Mouse (Mus musculus): Measurements from ENCODE around the gene Elovl5.

Elovl5 gene

GRCm38 (mm10) chr9:77928769-77929168 is 11.6 kb downstream of the Elovl5 start:
- no peak for DNase-seq (ENCODE audit: low spot score in 2 of 2)

- DNase-seq (ENCODE audit: low spot score in 2 of 2), result no peak
Observed at GRCm38 (mm10) chr9:77929296-77929695, 12.1 kb downstream of the Elovl5 start.

DNA sequence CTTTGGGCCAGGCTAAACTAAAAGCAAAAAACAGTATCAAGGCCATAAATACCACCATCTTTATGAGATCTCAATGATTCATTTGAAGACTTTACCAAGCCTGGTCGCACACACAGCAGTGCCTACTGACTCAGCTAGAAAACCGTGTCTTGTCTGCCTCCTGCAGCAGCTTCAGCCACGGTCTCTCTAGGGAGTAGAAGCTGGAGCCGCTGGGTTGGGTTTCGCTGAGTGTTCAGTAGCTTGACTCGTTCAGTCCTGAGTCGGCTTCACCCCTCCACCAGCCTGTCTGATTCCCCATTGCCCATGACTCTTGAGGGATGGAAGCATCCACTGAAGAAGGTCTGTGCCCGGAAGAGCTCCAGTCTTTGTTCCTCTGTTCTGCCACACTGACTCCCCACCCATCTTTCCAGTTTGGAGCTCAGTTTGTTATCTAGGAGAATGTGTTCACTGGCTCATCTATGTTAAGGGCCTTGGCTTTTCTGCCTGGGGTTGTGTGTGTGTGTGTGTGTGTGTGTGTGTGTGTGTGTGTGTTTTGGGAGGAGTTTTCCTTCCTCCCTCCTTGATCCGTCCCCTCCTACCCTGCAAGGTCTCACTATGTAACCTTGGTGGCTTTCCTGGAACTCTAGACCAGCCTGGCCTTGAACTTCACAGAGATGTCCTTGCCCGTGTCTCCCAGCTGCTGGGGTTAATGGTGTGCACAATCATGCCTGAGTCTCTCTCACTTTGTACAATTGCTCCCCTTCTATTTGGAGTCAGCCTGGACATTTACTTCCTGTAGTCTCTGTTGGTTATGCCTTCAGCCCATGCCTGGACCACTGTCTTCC is 13.1 kb downstream of the Elovl5 start:
- DNase-seq (ENCODE audit: low spot score in 2 of 2), result peak in 1 of 2 experiments; percentile 35

DNA sequence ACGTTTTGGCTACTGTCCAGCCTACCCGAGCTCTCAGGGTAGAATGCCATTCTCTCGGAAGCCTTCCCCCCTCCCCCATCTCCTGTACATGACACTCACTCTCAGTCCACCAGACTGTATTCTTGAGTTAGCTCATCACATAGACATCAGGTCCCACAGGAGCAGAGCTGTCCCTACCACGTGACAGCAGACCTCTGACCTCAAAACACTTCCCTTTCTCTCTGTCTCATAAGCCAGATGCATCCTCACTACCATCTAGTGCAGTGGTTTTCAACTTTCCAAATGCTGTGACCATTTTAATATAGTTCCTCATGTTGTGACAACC is 13.7 kb downstream of the Elovl5 start:
- DNase-seq (ENCODE audit: low spot score in 2 of 2), result no peak

DNA sequence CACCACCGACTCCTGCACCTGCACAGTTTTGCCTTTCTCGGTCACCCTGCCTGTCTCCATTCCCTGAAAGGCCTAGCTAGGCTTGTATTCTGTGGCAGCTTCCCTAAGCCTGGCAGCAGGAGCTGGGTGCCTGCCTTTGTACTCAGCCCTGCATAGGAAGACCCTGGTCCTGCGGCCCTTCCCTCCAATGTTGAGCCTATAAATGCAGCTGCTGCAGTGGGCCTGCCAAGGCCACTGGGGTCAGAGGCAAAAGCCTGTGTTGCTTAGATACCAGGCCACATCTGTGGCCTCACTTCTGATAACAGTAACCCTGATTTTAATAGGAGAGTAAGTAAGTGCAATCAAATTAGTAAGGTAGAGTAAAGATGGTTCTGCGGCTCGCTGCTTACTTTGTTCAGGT is 14.6 kb downstream of the Elovl5 start:
- no peak for DNase-seq (ENCODE audit: low spot score in 2 of 2)

DNA sequence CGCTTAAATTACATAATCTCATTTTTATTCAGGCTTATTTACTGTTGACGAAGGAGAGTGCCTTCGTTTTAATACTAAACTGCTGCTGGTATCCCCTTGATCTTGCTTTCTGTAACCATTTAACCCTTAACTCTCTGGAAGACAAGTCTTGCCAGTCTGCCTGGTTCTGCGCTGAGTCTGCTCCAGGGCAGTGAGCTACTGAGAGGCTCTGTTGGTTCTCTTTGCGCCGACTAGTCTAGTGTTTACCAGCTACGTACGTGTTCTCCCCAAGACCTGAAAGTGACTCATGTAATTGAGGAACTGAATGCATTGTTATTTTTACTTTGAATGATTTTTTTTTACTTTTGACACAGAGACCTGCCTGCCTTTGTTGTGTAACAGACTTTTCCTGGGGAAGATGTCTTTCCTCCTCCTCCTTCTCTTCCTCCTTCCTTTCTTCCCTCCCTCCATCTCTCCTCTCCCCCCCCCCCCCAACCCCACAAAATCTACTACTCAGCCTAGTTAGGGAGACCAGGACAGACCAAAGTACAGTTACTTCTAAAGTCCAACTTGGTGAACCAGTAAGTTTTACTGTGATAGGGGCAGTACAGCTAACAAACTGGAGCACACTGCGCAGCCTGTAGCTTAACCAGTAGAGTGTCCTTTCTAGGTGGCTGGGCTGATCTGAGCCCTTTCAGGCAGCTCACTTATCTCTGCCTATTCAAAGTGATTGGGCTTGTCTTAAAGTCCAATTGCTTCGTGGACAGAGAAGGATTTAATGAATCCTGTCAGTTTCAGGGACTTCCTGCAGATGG is 18.9 kb downstream of the Elovl5 start:
- no peak for DNase-seq (ENCODE audit: low spot score in 2 of 2)

DNA sequence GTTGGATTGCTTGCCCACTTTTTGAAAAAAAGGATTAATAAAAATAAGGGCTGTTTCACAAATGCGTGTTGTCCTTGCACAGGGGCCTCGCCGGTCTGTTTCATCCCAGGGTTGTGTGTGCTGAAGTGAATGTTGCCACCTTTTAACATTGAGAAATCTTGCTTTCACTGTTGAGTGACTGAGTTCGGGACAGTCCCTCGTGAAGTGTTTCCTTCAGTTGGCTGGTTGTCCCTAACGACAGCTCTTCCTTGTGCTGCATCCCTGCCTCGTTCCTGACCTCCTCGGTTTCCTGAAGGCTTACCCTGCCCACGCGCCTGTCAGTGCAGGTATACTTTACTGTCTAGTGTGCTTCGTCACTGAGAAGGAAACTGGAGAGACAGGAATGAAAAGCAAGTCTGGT is 20.7 kb downstream of the Elovl5 start:
- no peak for DNase-seq (ENCODE audit: low spot score in 2 of 2)

DNA sequence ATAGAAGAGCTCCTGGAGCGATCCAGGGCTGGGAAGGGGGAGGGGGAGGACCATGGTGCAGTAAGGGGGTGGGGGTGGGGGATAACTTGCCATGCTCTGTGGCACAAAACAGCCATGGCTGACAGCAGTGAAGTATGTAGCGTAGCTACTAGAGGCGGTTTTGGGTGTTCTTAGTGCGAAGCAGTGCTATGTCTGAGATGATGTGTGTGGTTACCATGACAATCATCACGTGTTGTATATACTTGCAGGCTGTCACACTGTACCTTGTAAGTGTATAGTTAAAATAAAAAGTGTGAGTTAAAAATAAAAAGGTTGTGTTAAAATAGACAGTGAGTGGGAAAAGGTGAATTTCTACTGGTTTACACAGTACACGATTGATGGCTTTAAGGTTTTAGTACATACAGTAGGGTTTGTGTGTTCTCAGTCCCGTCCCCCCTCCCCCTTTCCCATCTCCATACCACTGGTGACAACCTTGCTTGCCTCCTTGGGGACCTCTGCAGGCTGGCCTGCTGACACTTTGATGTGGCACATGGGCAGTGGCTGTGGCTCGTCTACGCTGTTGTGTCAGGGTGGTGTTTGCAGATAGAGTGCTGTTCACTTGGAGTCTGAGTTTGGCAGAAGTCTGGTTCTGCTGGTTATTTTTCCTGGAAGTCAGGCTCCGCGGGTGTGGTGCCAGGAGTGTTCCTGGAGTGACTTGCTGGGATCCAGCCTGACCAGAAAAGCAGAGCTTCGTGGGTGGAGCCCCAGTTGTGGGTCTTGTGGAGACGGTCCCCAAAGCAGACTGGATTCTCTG is 21.8 kb downstream of the Elovl5 start:
- no peak for DNase-seq (ENCODE audit: low spot score in 2 of 2)

- no peak for DNase-seq (ENCODE audit: low spot score in 2 of 2)
Observed at GRCm38 (mm10) chr9:77939554-77939920, 22.4 kb downstream of the Elovl5 start.

- DNase-seq (ENCODE audit: low spot score in 2 of 2), result no peak
Observed at GRCm38 (mm10) chr9:77941058-77941457, 23.9 kb downstream of the Elovl5 start.

DNA sequence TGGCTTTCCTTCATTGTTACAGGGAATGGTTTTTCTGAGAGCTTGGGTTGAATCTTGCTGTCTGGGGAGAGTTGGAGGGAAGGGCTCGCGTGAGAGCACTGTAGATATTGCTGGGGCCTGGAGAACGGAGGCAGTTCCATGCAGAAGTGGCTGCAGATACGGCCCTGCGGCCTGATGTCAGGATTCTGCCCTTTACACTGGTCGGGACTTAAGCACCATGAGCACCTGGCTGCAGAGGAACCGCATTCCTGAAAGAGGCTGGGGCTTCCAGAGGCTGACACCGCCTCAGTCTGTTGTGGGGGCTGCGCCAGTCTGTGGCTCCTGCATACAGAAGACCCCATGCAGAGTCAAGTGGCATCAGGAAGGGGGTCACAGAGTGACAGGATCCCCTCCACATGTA is 24.7 kb downstream of the Elovl5 start:
- no peak for DNase-seq (ENCODE audit: low spot score in 2 of 2)

- no peak for DNase-seq (ENCODE audit: low spot score in 2 of 2)
Observed at GRCm38 (mm10) chr9:77942411-77942810, 25.2 kb downstream of the Elovl5 start.

DNA sequence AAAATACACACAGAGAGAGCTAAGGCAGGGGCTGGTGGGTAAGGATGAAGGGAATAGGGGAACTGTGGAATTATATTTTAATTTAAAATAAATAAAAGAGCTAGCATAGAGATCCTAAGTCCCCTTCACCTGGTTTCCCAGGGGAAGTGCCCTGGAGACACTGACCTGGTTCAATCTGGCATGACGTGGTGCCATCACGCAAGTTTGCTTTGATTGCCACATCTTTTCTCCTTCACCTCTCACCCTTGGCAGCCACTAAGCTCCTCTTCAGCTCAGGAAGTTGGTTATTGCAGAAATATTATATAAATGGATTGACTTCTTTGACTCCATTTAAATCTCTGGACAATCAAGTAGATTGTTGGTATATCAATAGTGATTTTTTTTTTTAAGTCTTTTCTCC is 26.2 kb downstream of the Elovl5 start:
- DNase-seq (ENCODE audit: low spot score in 2 of 2), result no peak

DNA sequence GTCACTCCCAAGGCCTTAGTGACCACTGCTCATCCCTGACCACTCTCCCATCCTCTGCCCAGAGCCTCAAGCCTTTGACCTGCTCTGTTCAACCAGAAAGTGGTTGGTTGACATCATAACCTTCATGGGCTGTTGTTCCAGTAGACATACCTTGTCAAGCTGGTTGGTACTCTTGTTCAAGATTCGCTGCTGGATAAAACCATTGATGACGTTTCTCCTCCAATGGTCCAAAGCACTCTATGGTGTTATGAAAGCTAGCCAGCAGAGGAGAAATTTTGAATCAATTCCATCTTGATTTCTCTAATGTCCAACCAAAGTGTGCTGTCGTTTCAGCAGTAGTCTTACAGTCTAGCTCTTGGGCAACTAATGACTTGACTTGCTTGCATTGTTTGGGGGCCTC is 27.0 kb downstream of the Elovl5 start:
- DNase-seq (ENCODE audit: low spot score in 2 of 2), result no peak

DNA sequence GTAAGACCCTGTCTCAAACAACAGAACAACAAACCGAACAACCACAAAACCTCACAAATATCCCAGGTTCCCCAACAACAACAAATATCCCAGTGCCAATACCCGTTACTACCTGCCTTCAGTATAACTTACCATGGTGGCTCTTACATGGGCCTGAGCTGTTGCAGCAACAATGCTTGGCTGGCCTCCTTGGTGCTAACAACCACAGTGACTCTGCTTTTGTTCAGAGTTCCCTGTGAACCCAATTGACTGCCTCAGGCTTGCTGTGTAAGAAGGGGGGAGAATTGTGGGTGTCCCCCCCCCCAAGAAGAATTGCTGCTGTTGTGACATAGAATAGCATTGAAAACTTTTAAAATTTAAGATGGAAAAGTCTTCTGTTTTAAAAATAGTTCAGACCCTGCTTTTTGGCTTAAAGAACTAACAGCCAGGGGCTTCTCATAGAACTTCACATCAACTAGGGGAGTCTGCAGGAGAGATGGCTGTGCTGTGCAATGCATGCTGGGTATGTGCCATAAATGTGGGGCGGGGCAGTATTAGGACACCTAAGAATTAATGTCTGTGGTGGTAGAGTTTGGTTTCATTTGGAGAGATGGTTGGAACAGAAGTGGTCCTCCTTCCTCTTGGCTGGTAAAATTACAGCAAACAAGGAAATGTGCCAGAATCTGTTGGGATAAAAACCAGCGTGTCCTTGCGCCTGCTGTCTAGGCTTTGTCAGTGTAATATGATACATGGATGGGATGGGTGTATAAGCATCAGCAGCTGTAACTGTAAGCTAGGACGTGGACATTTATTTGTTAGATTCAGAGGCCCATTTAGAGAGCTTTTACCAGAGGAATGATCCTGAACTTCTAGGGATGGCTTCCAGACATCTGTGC is 28.9 kb downstream of the Elovl5 start:
- no peak for DNase-seq (ENCODE audit: low spot score in 2 of 2)

DNA sequence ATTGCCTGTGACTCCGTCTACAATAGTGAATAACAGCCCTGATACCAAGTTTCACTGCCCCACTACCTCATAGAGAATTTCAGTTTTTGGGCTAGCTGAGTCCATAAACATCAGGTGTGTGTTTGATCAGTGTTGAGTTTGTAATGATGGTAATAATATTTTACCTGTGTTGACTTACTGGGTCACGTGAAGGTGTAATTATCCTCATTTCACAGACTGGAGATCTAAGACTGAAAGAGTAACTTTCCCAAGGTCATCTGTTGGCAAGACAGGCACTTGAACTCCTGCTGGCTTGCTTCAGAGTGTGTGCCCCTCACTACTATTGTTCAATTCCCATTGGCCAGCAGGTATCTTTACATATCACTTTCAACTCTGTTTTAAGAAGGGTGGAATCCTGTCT is 31.1 kb downstream of the Elovl5 start:
- DNase-seq (ENCODE audit: low spot score in 2 of 2), result no peak

- no peak for DNase-seq (ENCODE audit: low spot score in 2 of 2)
Observed at GRCm38 (mm10) chr9:77949753-77950268, 32.6 kb downstream of the Elovl5 start.

DNA sequence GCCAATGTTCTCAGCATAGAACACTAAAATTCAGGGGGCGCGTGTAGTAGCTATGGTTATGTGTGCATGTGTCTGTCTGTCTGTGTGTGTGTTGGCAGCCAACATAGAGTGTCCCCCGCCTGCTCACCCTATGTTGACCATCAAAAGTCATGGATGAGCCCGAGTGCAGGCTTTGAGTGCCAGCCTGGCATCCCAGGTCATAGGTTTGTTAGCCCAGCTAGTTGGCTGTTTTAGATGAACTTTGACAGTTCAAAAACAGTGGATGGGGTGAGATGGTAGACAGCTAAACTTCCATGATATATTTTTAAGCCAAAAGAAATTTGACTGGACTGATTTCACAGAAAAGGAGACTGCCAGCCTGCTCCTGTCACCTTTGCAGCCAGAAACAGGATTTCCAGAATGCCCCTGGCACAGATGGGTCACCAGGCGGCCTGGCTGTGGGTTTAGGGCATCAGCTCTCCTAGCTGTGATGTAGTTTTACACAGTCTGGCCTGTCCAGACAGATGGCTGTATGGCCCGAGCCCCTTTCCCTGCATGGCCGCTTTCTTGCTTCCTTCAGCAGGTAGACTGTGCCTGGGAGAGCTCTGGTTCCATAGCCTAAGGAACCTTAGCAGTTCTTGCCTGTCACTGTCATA is 33.8 kb downstream of the Elovl5 start:
- DNase-seq (ENCODE audit: low spot score in 2 of 2), result no peak

DNA sequence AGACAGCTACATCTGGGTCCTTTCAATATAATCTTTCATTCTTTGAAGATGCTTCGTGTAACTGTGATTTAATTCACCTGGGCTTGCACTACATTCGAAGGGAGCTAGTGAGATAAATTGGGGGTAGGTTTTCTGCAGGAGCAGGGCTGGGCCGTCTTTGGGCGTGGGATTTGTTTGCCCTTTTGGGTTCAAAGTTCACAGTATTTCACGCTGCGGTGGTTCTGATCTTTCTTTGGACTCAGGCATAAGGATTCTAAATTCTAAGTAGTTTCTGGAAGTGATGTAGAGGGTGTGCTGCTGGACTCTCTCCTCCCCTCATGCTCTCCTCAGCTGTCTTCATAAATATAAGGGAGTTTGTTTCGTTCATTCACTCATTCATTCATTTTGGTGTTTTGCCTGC is 34.8 kb downstream of the Elovl5 start:
- DNase-seq (ENCODE audit: low spot score in 2 of 2), result no peak

DNA sequence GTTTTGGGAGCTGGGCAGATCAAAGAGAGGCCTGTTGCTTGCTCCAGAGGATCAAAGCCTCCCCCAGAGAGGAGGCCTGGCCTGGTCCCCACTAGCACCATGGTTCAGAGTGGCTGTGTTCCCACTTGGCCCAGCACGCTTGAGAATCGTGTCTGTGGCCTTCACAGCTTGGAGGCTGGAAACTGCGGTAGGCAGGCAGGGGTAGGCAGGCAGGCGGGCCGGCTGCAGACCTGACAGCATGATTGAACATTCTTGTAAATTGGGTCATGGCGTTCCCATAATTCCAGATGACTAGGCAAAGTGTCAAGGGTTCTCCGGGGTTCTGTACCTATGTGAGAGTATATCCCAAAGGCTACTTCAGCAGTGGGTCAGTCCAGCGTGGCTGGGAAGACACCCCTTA is 35.9 kb downstream of the Elovl5 start:
- DNase-seq (ENCODE audit: low spot score in 2 of 2), result no peak

- no peak for DNase-seq (ENCODE audit: low spot score in 2 of 2)
Observed at GRCm38 (mm10) chr9:77954496-77954895, 37.3 kb downstream of the Elovl5 start.
